Mouse (Mus musculus) ES-Bruce4 (cell line): ENCODE measurements around the gene Runx3.

Experiments used
- CTCF ChIP-seq: IDR thresholded peaks from one replicate; pipeline ENCODE4 v1.8.1; 2011; ENCODE audit warnings: low read depth, low read length
- POLR2A ChIP-seq: IDR thresholded peaks from one replicate; pipeline ENCODE4 v1.8.1; 2011; ENCODE audit warnings: low read length; ENCODE audit not compliant: insufficient read depth

GRCm38 (mm10) chr4:135205254-135205653, 84.8 kb downstream of the Runx3 start:
- TF ChIP-seq CTCF: no peak
- TF ChIP-seq POLR2A: no peak
